11 mouse cellular contexts compared by ENCODE assay signal in genomic region chr2:78023916-78024685, GRCm38 (mm10).
"Had no signal": no experiment of that assay in that cellular context is flagged by ENCODE, and none has a peak within 500 bp of the region (broad histone marks: within the 10 kb centered on the region; RNA-seq: fewer than 3 reads in every experiment).

No protein-coding gene starts in this region.

- DNase-seq: lung, adult 18-20 months; lung, embryonic 14.5 days; lung, postnatal 10 days; lung, postnatal 4 days; midbrain, embryonic 14.5 days; right cerebral cortex, postnatal 25 days; right cerebral cortex, postnatal 4 days; spleen, adult 18-20 months; thymus, adult 18-20 months; thymus, postnatal 25 days; thymus, postnatal 4 days had no signal
